19 mouse cellular contexts compared by ENCODE assay signal in the genomic region with DNA sequence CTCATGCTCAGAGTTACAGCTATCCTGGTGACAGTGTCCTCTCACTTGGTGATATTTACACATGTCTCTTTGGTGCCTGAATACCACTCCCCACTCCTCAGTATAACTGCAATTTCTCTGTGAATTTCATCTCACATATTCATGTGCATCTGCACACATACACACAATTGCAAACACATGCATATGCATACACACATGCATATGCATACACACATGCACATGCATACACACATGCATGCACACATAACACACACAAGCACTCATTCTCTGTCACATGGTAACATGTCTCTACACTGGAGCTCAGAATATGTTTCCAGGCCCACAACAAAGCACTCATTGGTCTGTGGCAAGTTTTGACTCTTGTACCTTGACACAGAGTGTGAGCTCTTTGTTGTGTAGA. TPM values are rescaled to one million over a fixed set of nuclear protein-coding genes. Genes with fewer than 3 reads are reported as not detected.
"Had no signal": no experiment of that assay in that cellular context is flagged by ENCODE, and none has a peak within 500 bp of the region (broad histone marks: within the 10 kb centered on the region; RNA-seq: fewer than 3 reads in every experiment).

No protein-coding gene starts in this region.

- DNase-seq: liver, embryonic 13.5 days; liver, postnatal 0 days; lung, adult 2 months; lung, postnatal 14 days; lung, postnatal 36 days; right cerebral cortex, postnatal 14 days; thymus, adult 2 months; thymus, postnatal 25 days; thymus, postnatal 4 days had no signal

- ATAC-seq: liver, postnatal 0 days; lung, postnatal 0 days had no signal

- H3K27ac ChIP-seq: liver, embryonic 13.5 days; liver, embryonic 15.5 days; lung, embryonic 15.5 days; macrophage; neural tube, embryonic 12.5 days; stomach, embryonic 15.5 days; stomach, postnatal 0 days had no signal

- H3K36me3 ChIP-seq: liver, embryonic 13.5 days; liver, embryonic 15.5 days; lung, embryonic 15.5 days; stomach, embryonic 15.5 days had no signal

- H3K9ac ChIP-seq: liver, embryonic 13.5 days; liver, embryonic 15.5 days; liver, postnatal 0 days; lung, embryonic 15.5 days; neural tube, embryonic 12.5 days; stomach, embryonic 15.5 days had no signal

- H3K4me1 ChIP-seq: liver, embryonic 13.5 days; liver, embryonic 15.5 days; lung, embryonic 15.5 days; megakaryocyte, embryonic 14.5 days; stomach, embryonic 15.5 days had no signal

- H3K9me3 ChIP-seq: lung, embryonic 15.5 days; stomach, embryonic 15.5 days had no signal

- H3K4me2 ChIP-seq: liver, embryonic 11.5 days; liver, embryonic 13.5 days; liver, embryonic 15.5 days; lung, embryonic 15.5 days; neural tube, embryonic 12.5 days; stomach, embryonic 15.5 days had no signal

- H3K4me3 ChIP-seq: liver, embryonic 13.5 days; liver, embryonic 15.5 days; lung, embryonic 15.5 days; neural tube, embryonic 12.5 days; stomach, embryonic 15.5 days had no signal

- H3K27me3 ChIP-seq: liver, embryonic 13.5 days; liver, embryonic 15.5 days; lung, embryonic 15.5 days; megakaryocyte, embryonic 14.5 days; neural tube, embryonic 12.5 days; stomach, embryonic 15.5 days had no signal

RNA-seq across cellular contexts. Expression of a gene that starts 39.0 kb away (rescaled TPM):
- polyA plus RNA-seq: macrophage; spleen, adult 2 months had no signal
